Mouse (Mus musculus) mesoderm, embryonic 11.5 days (tissue): Measurements from ENCODE around the gene Nrxn3.

Experiments
- DNase-seq: peaks from one replicate; pipeline ENCODE4 v3.0.0-alpha.2; 2012; ENCODE audit warnings: low read depth, low spot score

Nrxn3 gene

GRCm38 (mm10) chr12:89812550-89813207 lies 1090.0 kb downstream of the Nrxn3 start:
- DNase-seq = no peak

GRCm38 (mm10) chr12:89813294-89813693 lies 1090.6 kb downstream of the Nrxn3 start:
- no peak for DNase-seq

- DNase-seq = no peak
These were observed 1091.0 kb downstream of the Nrxn3 start for GRCm38 (mm10) chr12:89813718-89814117.

- no peak for DNase-seq
These were observed 1091.9 kb downstream of the Nrxn3 start for GRCm38 (mm10) chr12:89814536-89814935.

- no peak for DNase-seq
These were observed 1094.5 kb downstream of the Nrxn3 start for GRCm38 (mm10) chr12:89817072-89817773.

GRCm38 (mm10) chr12:89818200-89818599 lies 1095.5 kb downstream of the Nrxn3 start:
- DNase-seq = no peak

GRCm38 (mm10) chr12:89822141-89822540 lies 1099.5 kb downstream of the Nrxn3 start:
- DNase-seq = peak; percentile 61

- no peak for DNase-seq
These were observed 1107.3 kb downstream of the Nrxn3 start for GRCm38 (mm10) chr12:89829927-89830326.

GRCm38 (mm10) chr12:89830350-89830749 lies 1107.7 kb downstream of the Nrxn3 start:
- DNase-seq = no peak

- DNase-seq = no peak
These were observed 1108.6 kb downstream of the Nrxn3 start for GRCm38 (mm10) chr12:89831300-89831699.

- no peak for DNase-seq
These were observed 1113.6 kb downstream of the Nrxn3 start for GRCm38 (mm10) chr12:89836271-89836670.

- no peak for DNase-seq
These were observed 1120.2 kb downstream of the Nrxn3 start for GRCm38 (mm10) chr12:89842861-89843260.

GRCm38 (mm10) chr12:89848116-89848515 lies 1125.4 kb downstream of the Nrxn3 start:
- DNase-seq = no peak

GRCm38 (mm10) chr12:89854355-89854754 lies 1131.7 kb downstream of the Nrxn3 start:
- no peak for DNase-seq

- no peak for DNase-seq
These were observed 1144.4 kb downstream of the Nrxn3 start for GRCm38 (mm10) chr12:89867124-89867523.

- DNase-seq = peak; percentile 15
These were observed 1160.1 kb downstream of the Nrxn3 start for GRCm38 (mm10) chr12:89882617-89883370.

GRCm38 (mm10) chr12:89884576-89884975 lies 1161.9 kb downstream of the Nrxn3 start:
- DNase-seq = no peak

GRCm38 (mm10) chr12:89888647-89889046 lies 1166.0 kb downstream of the Nrxn3 start:
- no peak for DNase-seq

- peak; percentile 17 for DNase-seq
These were observed 1174.2 kb downstream of the Nrxn3 start for GRCm38 (mm10) chr12:89896901-89897300.

GRCm38 (mm10) chr12:89909578-89909977 lies 1186.9 kb downstream of the Nrxn3 start:
- DNase-seq = no peak

- peak; percentile 70 for DNase-seq
These were observed 1195.6 kb downstream of the Nrxn3 start for GRCm38 (mm10) chr12:89918138-89918829.

GRCm38 (mm10) chr12:89932338-89932737 lies 1209.7 kb downstream of the Nrxn3 start:
- no peak for DNase-seq
